10 mouse cellular contexts compared by ENCODE assay signal in genomic region chr9:78378113-78378785, GRCm38 (mm10). TPM values are rescaled to one million over a fixed set of nuclear protein-coding genes. Genes with fewer than 3 reads are reported as not detected.
DNase-seq lines count a peak whose midpoint lies in the region; ATAC-seq and TF ChIP-seq lines count a peak whose summit lies in the region.
"Had no signal": no experiment of that assay in that cellular context is flagged by ENCODE, and none has a peak within 500 bp of the region (broad histone marks: within the 10 kb centered on the region; RNA-seq: fewer than 3 reads in every experiment).

TSS of gene Ooep (minus strand) at chr9:78378725.

- no peak; the same call in 1 of the 2 replicates for ATAC-seq in heart, embryonic 11.5 days (replicated peaks; ENCODE audit: insufficient number of reproducible peaks, low FRiP score, low TSS enrichment)
- peak; percentile 95 for ATAC-seq in hindbrain, postnatal 0 days
- peak; percentile 87 for ATAC-seq in lung, postnatal 0 days
- ATAC-seq: Patski had no signal

- H3K9me3 ChIP-seq in heart, embryonic 11.5 days (replicated peaks; ENCODE audit: control insufficient read depth, low read length), result no peaks in the 10 kb centered on the region
- no peaks in the 10 kb centered on the region for H3K9me3 ChIP-seq in E14TG2a.4 (ENCODE audit: low read length)
- no peaks in the 10 kb centered on the region for H3K9me3 ChIP-seq in hindbrain, postnatal 0 days (ENCODE audit: low read length)
- no peaks in the 10 kb centered on the region for H3K9me3 ChIP-seq in lung, postnatal 0 days (ENCODE audit: low read length)

- TF ChIP-seq CTCF in E14TG2a.4 (conservative IDR thresholded peaks at IDR 0.05; ENCODE audit: low read length), result no peak
- peak; percentile 50 for TF ChIP-seq CTCF in hindbrain, postnatal 0 days (IDR thresholded peaks at IDR 0.05; ENCODE audit: low read depth)
- TF ChIP-seq CTCF in lung, postnatal 0 days (IDR thresholded peaks at IDR 0.05), result peak; percentile 21

- peak within 1 kb of the TSS; percentile 75 for H3K4me2 ChIP-seq in heart, embryonic 11.5 days
- peak within 1 kb of the TSS; percentile 65 for H3K4me2 ChIP-seq in hindbrain, postnatal 0 days (ENCODE audit: low read depth, low read length)
- peak within 1 kb of the TSS; percentile 50 for H3K4me2 ChIP-seq in lung, postnatal 0 days (replicated peaks; ENCODE audit: low read depth, low read length)

- H3K9ac ChIP-seq in heart, embryonic 11.5 days (ENCODE audit: low read depth, low read length), result peak within 1 kb of the TSS; percentile 54
- H3K9ac ChIP-seq in hindbrain, postnatal 0 days (replicated peaks; ENCODE audit: low read length), result peak within 1 kb of the TSS; percentile 53
- H3K9ac ChIP-seq in lung, postnatal 0 days (replicated peaks; ENCODE audit: low read depth), result no peak within 1 kb of the TSS

- H3K27ac ChIP-seq in heart, embryonic 11.5 days (ENCODE audit: low read depth, low read length), result no peak within 1 kb of the TSS
- peak within 1 kb of the TSS; percentile 54; the same call in 1 of the 2 replicates for H3K27ac ChIP-seq in hindbrain, postnatal 0 days
- H3K27ac ChIP-seq in lung, postnatal 0 days (ENCODE audit: low read length), result no peak within 1 kb of the TSS

- peaks cover 2% of the 10 kb centered on the region; the same call in 1 of the 2 replicates for H3K4me1 ChIP-seq in heart, embryonic 11.5 days (ENCODE audit: control insufficient read depth, insufficient read depth, low read length)
- H3K4me1 ChIP-seq in E14TG2a.4 (replicated peaks; ENCODE audit: low read depth, low read length), result peaks cover 81% of the 10 kb centered on the region
- H3K4me1 ChIP-seq in hindbrain, postnatal 0 days (ENCODE audit: insufficient read depth, low read length), result no peaks in the 10 kb centered on the region
- peaks cover 7% of the 10 kb centered on the region; the same call in 1 of the 2 replicates for H3K4me1 ChIP-seq in lung, postnatal 0 days (ENCODE audit: insufficient read depth, low read depth, low read length)

- peak within 1 kb of the TSS; percentile 37 for H3K4me3 ChIP-seq in heart, embryonic 11.5 days (ENCODE audit: low read depth, low read length)
- peak within 1 kb of the TSS; percentile 81 for H3K4me3 ChIP-seq in E14TG2a.4 (replicated peaks; ENCODE audit: low read length)
- H3K4me3 ChIP-seq in hindbrain, postnatal 0 days (ENCODE audit: low read length), result peak within 1 kb of the TSS; percentile 26
- peak within 1 kb of the TSS; percentile 14 for H3K4me3 ChIP-seq in lung, postnatal 0 days (ENCODE audit: low read depth, low read length)

- peaks cover 5% of the 10 kb centered on the region; the same call in 1 of the 2 replicates for H3K27me3 ChIP-seq in heart, embryonic 11.5 days (ENCODE audit: control insufficient read depth, insufficient read depth, low read length)
- H3K27me3 ChIP-seq in E14TG2a.4 (ENCODE audit: insufficient read depth, low read length), result no peaks in the 10 kb centered on the region
- no peaks in the 10 kb centered on the region for H3K27me3 ChIP-seq in hindbrain, postnatal 0 days (ENCODE audit: insufficient read depth, low read length)
- no peaks in the 10 kb centered on the region for H3K27me3 ChIP-seq in lung, postnatal 0 days (replicated peaks; ENCODE audit: insufficient read depth, low read length)
- H3K27me3 ChIP-seq: Patski had no signal

- WGBS in heart, embryonic 11.5 days (ENCODE audit: insufficient replicate concordance), result 7% methylated on average over 15 of the region's 23 CpGs
- 1% methylated on average over 23 of the region's 23 CpGs for WGBS in hindbrain, postnatal 0 days
- 6% methylated on average over 20 of the region's 23 CpGs for WGBS in lung, postnatal 0 days

- TF ChIP-seq EP300 in lung, postnatal 0 days (IDR thresholded peaks at IDR 0.05), result no peak

- no peak for DNase-seq in heart, adult 8-10 months (ENCODE audit: low spot score)
- DNase-seq in embryo, embryonic 11 days, result peak; percentile 72
- peak; percentile 84 for DNase-seq in hindbrain, postnatal 0 days (ENCODE audit: low spot score)
- DNase-seq in lung, postnatal 0 days (ENCODE audit: low spot score), result peak; percentile 59
- peak; percentile 64 to 71 for DNase-seq in right cerebral cortex, postnatal 10 days (ENCODE audit: low spot score in 2 of 2)
- no peak for DNase-seq in gastrocnemius, adult 18-20 months (ENCODE audit: low spot score)

- H3K36me3 ChIP-seq in heart, embryonic 11.5 days (ENCODE audit: control insufficient read depth, insufficient read depth, low read length), result no peaks in the 10 kb centered on the region
- peaks cover 8% of the 10 kb centered on the region for H3K36me3 ChIP-seq in E14TG2a.4 (ENCODE audit: insufficient read depth, low read length)
- H3K36me3 ChIP-seq in hindbrain, postnatal 0 days (ENCODE audit: insufficient read depth, low read length), result no peaks in the 10 kb centered on the region
- no peaks in the 10 kb centered on the region for H3K36me3 ChIP-seq in lung, postnatal 0 days (ENCODE audit: insufficient read depth, low read length)

RNA-seq across cellular contexts. Expression of gene Ooep, which starts in this region (rescaled TPM):
- polyA plus RNA-seq in heart, embryonic 11.5 days (2014; fragmentation: Nextera tagmentation; extraction: Ambion mirVana), result 0.77 and 0.99 TPM in 2 replicates
- not detected for total RNA-seq in heart, adult 8-10 months (2022)
- total RNA-seq in hindbrain, postnatal 0 days (2014; rRNA removed), result 1.7 and 2.9 TPM in 2 replicates
- polyA plus RNA-seq in hindbrain, postnatal 0 days (2015; fragmentation: Nextera tagmentation; extraction: Ambion mirVana), result 4.5 and 4.7 TPM in 2 replicates
- polyA plus RNA-seq in lung, postnatal 0 days (2015; fragmentation: Nextera tagmentation; extraction: Ambion mirVana), result 3.3 and 4.1 TPM in 2 replicates
- total RNA-seq in gastrocnemius, adult 18-20 months (2021), result not detected
- polyA plus RNA-seq: gonadal fat pad, adult 2 months; Patski had no signal

Comparison
In these comparisons a context has a peak if more than half of its experiments do, and no peak if none do; other contexts are left out.
1. H3K4me3 ChIP-seq: peak in every context shown above with its lines; median percentile 81 in E14TG2a.4; 37 in heart, embryonic 11.5 days; 26 in hindbrain, postnatal 0 days; 14 in lung, postnatal 0 days.
2. DNase-seq: peak in embryo, embryonic 11 days (single experiment), hindbrain, postnatal 0 days (single experiment), lung, postnatal 0 days (single experiment) and right cerebral cortex, postnatal 10 days (2 of 2); none in heart, adult 8-10 months (single experiment) and gastrocnemius, adult 18-20 months (single experiment).
3. Peak in every context shown above with its lines, with median percentiles within 50 percentile points of each other: H3K4me2 ChIP-seq.